Mouse (Mus musculus) mouse trophoblast stem cell (cell line): ENCODE measurements around the gene Pon2.
"Not testable (repeated sequence)": the region's sequence is repeated elsewhere in the genome, so short reads cannot be mapped to it uniquely, and the experiment has no call there.

Source experiments
- in situ Hi-C, 2 experiments: fragments of 300-500 bp; cut with MseI, MboI; formaldehyde crosslinking; loops; 2 replicates in 1 of 2; 3 replicates in 1 of 2; pipeline ENCODE4 v1.15.1; 2025

The Pon2 gene

DNA sequence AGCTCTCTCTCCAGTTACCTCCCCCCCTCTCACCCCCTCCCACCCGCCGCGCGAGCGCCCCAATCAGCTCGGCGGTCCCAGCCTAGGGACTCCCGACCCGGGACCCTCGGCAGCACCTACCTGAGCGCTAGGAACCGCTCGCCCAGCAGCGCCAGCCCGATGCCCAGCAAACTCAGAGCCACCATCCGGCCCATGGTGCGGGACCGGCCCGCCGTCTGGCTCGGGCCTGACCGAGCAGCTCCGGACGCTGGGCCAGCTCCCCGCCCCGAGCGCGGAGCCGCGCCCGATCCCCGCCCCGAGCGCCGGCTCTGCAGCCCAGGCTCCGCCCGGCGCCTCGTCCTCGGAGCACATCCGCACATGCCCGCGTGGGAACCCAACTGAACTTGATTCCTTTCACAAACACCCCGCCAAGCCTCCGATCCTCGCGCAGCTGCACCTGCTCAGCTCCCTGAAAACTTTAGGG is at the start of gene Pon2:
TSS of gene Pon2 (minus strand) at position 364 of the 463 bp plus-strand sequence.
- in situ Hi-C loops = no loop called here

DNA sequence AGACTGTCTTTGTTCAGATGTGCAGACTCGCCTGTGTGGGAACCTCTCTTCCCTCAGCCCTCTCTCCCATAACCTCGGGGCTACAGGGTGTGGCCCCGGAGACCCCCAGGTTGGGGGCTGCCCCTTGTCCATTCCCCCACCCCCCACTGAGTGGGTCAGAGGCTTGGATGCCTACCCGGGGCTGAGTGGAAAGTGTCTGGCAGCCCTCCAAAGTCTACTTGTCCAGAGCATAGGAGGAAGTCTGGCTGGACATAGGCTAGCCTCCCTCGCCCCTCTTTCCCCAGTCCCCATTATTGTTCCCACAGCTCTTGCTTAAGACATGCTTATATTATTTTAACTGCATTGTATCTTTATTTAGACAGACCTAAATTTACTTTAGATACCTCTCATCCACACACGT is 46.0 kb upstream of the Pon2 start:
- in situ Hi-C loops = no loop called here

DNA sequence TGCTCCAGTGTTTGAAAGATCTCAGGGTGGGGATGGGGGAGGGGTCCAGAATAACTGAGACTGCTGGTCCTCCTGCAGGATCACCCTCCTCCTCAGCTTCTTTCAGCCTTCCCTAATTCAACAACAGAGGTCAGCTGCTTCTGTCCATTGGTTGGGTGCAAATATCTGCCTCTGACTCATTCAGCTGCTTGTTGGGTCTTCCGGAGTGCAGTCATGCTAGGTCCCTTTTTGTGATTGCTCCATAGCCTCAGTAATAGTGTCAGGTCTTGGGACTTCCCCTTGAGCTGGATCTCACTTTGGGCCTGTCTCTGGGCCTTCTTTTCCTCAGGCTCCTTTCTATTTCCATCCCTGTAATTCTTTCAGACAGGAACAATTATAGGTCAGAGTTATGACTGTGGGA is 41.0 kb upstream of the Pon2 start:
- in situ Hi-C loops = not testable (repeated sequence)

DNA sequence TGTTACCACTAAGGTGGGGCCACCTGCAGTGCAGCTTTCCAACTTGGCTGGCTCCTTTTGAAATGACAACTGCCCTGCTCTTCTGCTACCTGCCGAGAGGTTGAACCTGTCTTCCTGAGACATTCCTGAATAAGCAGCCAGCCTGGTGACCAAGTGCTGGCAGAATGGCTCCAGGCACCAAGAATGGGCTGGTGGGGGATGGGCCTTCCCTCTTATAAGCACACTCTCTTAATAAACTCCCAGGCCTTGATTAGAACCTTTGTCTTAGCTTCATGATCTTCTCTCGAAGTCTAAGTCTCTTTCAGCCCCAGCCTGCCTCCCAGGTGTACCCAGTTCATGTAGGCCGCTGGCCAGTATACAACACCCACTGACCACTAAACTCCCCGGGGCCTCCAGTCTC is 40.5 kb upstream of the Pon2 start:
- in situ Hi-C loops = not testable (repeated sequence)

DNA sequence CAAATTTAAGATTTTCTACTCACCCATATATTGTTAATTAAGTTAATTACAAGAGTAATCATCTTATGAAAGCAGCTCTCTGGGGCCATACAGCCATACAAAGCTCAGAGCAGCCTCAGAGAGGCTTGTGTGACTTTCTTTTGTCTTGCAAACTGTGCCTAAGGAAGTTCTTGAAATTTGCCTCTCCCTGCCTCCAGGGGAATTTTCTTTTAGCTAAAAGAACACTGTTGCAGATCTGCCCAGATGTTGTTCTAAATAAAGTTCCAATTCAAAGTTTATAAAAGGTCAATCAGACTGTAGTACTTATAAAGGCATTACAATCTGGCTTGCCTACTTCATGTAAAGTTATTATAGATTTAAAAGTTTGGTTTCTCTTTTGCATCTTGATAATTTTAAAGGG is 37.8 kb upstream of the Pon2 start:
- in situ Hi-C loops = not testable (repeated sequence)

DNA sequence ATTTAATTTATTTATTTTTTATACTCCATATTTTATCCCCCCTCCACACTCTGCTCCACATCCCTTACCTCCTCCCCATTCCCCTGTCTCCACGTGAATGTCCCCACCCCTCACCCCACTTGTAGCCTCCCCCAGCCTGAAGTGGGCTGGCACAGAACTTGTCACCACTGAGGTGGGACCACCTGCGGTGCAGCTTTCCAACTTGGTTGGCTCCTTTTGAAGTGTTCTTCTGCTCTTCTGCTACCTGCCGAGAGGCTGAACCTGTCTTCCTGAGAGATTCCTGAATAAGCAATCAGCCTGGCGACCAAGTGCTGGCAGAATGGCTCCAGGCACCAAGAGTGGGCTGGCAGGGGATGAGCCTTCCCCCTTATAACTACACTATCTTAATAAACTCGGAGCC is 35.8 kb upstream of the Pon2 start:
- in situ Hi-C loops = no loop called here

DNA sequence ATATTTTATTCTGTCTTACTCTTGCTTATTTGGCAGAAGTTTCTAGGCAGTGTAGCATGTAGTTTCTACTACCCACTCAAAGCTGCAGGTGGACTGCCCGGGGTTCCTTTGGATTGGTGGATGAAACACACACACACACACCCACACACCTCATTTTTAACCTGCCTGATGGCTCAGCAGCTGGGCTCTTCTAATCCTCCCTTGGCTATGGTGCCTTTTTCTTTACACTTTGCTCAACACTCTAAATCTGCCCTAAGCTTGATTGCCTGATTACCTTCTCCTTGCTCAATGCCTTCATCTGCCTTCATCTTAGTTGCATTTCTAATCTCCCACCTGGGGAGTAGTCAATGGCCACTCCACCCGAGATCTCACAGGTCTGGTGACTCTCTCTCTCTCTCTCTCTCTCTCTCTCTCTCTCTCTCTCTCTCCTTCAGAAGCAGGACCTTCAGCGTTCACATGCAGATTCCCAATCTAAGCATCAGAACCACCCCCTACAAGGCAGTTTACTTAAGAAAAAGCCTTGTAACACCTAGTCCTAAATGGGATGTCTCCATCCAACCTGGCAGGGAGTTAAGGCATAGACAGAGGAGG is 34.4 kb upstream of the Pon2 start:
- in situ Hi-C loops = no loop called here

DNA sequence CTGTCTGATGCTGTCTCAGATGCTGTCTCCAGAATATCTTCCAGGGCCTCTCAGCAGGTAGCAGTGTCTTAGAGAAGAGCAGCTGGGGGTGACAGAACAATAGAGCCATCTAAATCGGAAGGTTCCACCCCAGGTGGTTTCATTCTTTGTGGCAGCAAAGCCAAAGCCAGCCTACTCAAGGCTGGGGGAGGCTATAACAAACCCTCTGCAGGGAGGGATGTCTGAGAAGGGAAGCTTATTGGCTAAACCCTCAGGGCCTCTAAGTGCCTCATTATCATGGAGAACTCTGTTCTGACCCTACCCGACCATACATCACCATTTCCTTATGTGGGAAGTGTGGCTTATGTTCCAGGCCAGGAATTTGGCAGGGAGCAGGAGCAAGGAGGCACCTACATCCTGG is 26.9 kb upstream of the Pon2 start:
- in situ Hi-C loops = no loop called here

DNA sequence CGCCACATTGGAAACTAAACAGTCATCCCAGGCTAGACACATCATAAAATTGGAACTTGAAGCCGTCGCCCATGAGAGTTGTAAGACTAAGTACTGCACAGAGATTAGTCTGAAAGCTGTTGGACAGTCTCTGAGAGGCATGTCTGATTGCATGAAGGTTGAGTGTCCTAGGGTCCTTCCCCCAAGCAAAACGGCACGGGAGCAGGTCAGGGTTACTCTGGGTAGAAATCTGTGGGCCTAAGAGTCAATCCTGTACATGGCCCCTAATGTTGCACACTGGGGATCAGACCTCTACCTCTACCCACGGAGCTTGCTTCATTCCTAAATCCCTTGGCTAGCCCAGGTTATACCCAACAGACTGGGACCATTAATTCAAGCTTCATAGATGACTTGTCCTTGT is 25.8 kb upstream of the Pon2 start:
- in situ Hi-C loops = not testable (repeated sequence)

DNA sequence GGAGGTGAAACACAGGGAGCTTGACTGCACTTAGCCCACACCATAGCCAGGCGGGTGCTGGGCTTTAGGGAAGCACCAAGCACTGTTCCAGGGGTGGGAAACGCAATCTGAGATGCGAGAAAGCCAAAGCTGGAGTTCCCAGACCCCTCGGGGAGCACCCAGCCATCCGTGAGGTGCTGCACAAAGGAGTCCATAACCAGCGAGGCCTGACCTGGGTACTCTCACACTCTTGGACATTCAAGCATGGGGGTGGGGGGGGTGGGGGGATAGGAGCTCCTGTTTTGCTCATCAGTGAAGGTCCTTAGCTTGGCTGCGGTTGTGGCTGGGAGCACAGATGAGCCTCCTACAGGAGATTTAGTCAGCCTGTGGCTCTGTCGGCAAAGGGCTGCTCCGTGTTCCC is 18.4 kb upstream of the Pon2 start:
- in situ Hi-C loops = no loop called here

DNA sequence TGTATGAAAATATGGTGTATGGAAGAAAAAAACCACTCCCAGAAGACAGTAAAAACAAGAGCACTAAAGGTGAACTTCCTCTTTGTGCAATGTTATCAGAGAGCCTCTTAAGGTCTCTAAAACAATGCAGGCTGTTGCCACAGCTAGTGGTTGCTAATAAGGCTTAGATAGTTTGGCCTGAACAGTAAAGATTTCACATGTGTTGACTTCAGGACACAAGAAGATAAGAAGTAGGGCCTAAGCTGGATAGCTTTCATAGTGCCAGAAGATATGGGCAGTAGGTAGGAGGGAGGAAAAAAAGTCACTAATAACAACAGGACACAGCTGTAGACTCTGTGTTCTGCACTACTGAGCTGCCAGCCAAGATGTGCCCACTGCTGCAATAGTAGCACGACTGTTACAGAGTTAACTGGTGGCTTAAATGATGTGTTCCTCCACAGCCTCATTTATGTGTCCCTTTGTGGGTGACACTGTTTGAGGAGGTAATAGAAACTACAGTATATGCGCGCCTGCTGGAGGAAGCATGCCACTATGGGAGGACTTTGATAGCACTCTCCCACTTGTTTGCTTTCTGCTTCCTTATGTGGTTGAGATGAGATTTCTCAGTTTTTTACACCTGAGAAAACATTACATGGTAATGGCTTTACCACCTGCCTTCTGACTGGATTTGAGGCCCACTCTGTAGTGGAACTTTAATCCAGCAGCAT is 17.0 kb upstream of the Pon2 start:
- in situ Hi-C loops = no loop called here

DNA sequence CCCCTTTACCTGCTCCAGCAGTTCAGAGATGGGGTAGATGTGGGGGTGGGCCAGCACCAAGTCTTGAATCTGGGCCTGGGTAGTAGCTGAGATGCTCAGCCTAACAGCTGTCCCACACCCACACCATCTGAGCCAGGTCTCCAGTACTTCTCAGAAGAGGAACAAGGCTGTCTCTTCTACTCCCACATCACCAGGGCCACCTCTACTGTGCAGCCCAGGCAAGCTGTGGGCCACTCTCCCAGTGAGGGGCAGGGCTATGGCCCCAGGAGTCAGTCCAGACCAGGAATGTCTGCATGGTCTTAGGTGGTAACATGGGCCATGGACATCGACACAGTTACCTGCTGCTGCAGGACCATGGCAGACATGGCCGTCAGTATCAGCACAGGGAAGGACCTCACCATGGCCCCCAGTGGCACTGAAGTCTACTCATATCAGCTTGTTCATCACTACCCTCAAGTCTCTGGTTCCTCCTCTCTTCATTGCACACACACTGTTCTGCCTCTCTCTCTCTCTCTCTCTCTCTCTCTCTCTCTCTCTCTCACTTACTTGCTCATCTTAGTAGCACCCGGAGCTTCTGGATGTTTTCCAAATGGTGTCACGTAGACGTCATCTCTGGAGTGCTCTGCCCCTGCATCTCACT is 15.8 kb upstream of the Pon2 start:
- in situ Hi-C loops = no loop called here

DNA sequence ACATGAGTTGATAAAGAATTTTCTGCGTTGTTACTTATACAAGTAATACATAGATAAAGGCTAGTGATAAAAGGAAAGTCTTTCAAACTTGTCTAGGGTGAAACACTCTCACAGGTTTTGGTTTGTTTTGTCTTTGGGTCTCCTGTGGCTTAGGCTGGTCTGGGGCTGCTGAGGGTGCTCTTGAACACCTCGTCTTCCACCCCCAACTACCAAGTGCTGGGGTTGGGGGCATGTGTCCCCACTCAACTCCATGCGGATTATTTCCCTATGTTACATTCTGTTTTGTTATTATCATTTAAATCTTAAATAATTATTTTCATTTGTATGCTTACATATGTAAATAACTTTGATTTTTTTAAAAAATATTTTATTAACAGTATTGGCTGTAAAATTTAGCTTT is 12.2 kb upstream of the Pon2 start:
- in situ Hi-C loops = no loop called here

DNA sequence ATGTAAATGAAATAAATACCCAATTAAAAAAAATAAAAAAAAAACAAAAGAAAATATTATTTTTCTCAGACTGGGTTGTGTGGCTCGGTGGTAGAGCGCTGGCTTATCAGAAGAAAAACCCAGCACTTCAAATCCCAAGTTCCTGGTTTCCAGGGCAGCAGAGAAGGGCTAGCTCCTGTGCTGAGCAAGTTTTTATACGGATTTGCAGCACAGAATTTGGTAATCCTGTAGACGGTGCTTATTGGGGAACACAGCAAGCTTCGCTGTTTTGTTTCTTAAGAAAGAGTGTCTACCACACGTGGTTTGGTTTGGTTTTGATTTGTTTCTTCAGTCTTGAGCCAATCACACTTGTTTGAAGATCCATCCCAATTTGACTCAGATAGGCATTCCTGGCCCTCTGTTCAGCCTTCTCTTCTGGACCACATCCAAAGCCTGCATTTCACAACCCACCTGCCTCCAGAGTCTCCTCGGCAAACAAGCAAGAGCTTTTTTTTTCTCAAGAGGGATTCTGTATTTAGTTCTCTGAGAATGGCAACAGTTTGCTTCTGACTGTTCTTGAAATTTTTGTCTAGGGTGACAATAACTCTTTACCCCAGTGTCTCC is 11.4 kb upstream of the Pon2 start:
- in situ Hi-C loops = no loop called here

DNA sequence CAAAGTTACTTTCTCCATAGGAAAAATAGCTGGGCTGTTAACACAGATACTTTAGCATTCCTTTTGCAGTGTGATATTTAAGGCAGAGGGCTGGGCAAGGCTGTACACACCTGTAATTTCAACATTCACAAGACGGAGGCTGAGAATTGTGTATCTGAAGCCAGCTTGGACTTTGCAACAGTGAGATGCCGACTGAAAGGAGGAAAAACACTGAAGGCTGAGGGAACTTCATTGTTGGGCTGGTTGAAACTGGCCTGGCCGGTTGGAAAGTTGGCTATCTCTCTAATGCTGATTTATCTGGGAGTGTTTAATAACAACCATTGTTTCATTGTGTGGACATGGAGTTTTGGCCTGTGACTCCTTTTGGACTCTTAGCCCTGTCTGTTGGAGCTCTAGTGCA is 7.7 kb upstream of the Pon2 start:
- in situ Hi-C loops = no loop called here

DNA sequence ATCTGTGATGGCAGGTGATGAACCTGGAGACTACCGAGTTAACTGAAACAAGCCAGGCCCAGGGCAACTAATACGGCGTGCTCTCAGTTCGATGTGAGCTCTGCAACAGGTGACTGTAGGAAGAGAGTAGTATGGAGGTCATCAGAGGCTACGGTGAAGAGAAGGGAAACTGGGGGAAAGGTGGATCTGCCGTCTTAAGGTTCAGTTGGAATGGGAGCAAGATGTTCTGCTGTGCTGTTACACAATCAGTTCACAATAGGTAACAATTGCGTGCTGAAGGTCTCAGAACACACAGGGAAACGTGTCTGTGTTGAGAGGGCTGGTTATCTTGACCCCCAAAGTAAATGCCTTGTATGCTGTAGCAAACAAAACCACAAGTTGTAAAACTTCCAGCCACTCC is 6.7 kb upstream of the Pon2 start:
- in situ Hi-C loops = no loop called here

DNA sequence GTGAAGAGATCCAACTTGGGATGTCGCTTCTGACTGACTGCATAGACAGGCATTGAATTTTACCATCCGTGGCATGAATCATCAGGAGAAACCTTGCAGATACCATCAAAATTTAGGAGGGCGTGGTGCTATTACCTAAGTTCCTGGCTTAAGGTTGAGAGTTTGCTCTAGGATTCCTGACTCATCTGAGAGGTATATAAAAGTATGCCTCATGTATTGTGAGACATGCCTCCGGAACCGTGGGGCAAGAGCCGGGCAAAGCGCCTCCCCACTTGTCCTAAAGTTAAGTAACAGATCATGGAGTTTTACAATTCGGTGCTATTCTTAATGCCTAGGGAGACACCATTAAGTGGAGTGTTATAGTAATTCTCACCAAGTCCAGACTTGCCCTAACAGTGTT is 2.4 kb upstream of the Pon2 start:
- in situ Hi-C loops = no loop called here

DNA sequence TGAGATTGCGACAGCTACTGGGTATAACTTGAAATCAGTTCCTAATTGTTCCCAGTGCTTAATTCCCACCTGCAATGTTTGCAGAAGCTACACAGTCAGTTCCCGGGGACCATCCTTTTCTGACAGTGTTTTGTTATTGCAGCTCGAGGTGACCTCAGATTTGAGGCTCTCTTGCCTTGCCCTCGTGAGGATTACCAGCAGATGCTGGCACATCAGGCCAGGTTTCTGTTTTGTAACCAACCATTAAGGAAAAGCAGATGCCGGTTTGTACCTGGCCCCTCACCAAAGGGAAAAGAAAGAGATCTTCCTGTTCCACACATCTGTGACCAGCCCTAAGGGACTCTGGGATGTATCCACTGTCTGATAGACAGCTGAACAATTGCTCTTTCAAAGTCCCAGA is 1.3 kb upstream of the Pon2 start:
- in situ Hi-C loops = no loop called here

DNA sequence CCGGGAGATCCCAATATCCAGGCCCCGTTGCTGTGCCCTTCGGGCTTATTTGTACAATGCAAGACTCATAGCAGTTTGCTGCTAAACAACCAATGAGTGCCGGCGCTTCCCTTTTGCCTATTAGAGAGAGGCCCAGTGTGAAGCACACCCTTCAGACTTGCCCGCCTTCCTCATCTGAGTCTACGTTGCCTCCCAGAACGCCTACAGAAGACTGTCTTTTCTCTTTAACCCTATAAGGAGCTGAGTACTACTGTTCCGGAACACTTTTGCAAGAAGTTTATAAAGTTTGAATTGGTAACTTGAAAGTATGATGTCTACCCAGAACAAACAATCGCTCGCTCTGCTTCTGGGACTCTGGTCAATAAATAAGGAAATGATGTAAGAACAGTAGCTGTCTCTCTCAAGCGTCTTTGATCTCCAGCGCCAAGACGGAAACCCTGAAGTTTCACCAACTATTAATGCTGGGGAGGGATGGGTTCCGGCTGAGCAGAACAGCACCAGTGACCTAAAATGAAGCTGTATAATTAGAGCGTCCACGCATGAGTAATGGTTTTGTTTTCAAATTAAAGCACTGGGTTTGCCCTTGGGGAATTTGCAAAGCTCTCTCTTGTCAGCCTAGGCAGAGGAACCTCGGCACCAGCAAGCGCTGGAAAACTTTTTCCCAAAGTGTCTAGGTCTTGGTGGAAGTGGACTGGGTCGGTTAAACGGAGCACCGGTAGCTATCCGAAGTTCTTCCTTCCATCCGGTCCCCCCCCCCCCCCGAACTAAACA is 749 bp downstream of the Pon2 start:
- in situ Hi-C loops = no loop called here

DNA sequence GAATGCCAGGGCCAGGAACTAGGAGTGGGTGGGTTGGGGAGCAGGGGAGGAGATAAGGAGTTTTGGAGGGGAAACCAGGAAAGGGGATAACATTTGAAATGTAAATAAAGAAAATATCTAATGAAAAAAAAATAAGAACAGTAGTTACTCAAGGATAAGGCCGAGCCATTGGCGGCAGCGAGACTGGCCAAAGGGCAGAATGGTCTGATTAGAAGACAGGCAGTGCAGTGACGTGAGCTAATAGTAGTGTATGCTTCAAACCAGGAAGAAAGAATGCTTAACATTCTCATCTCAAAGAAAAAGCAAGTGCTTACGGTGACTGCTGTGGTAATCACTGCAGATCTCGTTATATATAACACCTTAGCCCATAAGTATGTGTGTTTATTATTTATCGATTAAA is 2.2 kb downstream of the Pon2 start:
- in situ Hi-C loops = no loop called here

DNA sequence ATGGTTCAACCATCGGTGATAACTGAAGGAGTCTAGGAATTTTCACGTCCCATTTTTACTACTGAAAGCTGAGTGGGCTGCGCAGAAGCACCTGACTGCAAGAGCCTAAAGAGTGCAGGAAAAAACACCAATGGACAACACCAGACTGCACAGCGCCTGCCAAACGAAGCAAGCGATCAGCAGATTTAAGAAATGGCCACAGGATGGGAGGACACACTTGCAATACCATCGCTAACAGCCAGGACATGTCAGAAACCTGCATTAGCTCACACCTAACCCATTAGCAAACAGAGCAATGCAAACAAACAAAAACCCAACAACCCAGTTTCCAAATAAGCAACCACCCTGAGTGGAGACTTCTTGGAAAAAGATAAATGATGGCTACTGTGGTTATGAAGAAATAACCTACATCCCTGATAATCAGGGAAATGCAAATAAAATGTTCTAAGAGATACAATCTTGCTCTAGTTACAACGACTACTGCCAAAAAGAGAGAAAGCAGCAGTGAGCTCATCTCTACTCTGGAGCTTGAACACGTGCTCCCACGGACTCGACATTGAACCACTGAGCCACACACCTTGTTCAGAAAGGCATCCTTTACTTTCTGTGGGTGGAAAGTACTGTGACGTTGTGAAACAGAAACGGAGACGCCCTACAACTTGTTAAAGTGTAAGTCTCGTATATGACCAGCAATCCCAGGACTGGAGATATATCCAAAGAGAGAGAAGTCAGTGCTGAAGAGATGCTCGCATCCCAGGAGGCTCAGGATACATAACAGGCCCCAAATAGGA is 3.4 kb downstream of the Pon2 start:
- in situ Hi-C loops = no loop called here
